Mouse (Mus musculus) embryonic fibroblast, embryonic 13.5 days (primary cell): ENCODE measurements at regions not wholly inside any gene's neighbourhood (a gene's known extent, or its start where the extent isn't known, plus 50 kb on each side); places are given as distances from the start of the nearest gene placed in this dataset.

Experiments
- H3K27ac ChIP-seq: 2 replicates; pipeline ENCODE4 v1.5.1; 2012; ENCODE audit warnings: low read length, control low read depth, inconsistent platforms; ENCODE audit not compliant: insufficient read depth
- H3K4me1 ChIP-seq: 2 replicates; pipeline ENCODE4 v1.6.1; 2011; ENCODE audit warnings: low read length; ENCODE audit not compliant: control insufficient read depth, insufficient read depth
- H3K4me3 ChIP-seq: 2 replicates; pipeline ENCODE4 v1.5.1; 2011; ENCODE audit warnings: mild to moderate bottlenecking, control low read depth, low read length; ENCODE audit not compliant: insufficient read depth
- CTCF ChIP-seq: IDR thresholded peaks from 2 replicates; pipeline ENCODE4 v1.5.1; 2011; ENCODE audit warnings: mild to moderate bottlenecking, control low read depth, low read length, moderate library complexity, borderline replicate concordance; ENCODE audit not compliant: insufficient read depth
- POLR2A ChIP-seq: IDR thresholded peaks from 2 replicates; pipeline ENCODE4 v1.6.1; 2011; ENCODE audit warnings: low read depth, mild to moderate bottlenecking, control low read depth, low read length, moderate library complexity

GRCm38 (mm10) chr9:88063973-88064676 lies 262.9 kb upstream of the Nt5e start:
- TF ChIP-seq POLR2A, result no peak
- no peak for TF ChIP-seq CTCF
- Histone ChIP-seq H3K27ac (no peak overlapping the region), H3K4me1 (peaks cover 5% of the 10 kb centered on the region; the same call in 1 of the 2 replicates), H3K4me3 (no peak overlapping the region)

GRCm38 (mm10) chr9:88065057-88065456 lies 261.9 kb upstream of the Nt5e start:
- peak overlapping the region; percentile 59 for H3K27ac ChIP-seq
- TF ChIP-seq POLR2A (no peak), CTCF (no peak)
- peaks cover 5% of the 10 kb centered on the region; the same call in 1 of the 2 replicates for H3K4me1 ChIP-seq
- H3K4me3 ChIP-seq, result no peak overlapping the region

GRCm38 (mm10) chr9:88065777-88066176 lies 261.2 kb upstream of the Nt5e start:
- H3K4me3 ChIP-seq, result no peak overlapping the region
- TF ChIP-seq POLR2A (no peak), CTCF (no peak)
- H3K27ac ChIP-seq, result peak overlapping the region; percentile 69
- peaks cover 5% of the 10 kb centered on the region; the same call in 1 of the 2 replicates for H3K4me1 ChIP-seq

GRCm38 (mm10) chr9:88068322-88068721 lies 258.7 kb upstream of the Nt5e start:
- Histone ChIP-seq H3K27ac (no peak overlapping the region), H3K4me1 (peaks cover 5% of the 10 kb centered on the region; the same call in 1 of the 2 replicates), H3K4me3 (no peak overlapping the region)
- TF ChIP-seq POLR2A (no peak), CTCF (no peak)

- H3K27ac ChIP-seq, result no peak overlapping the region
- peaks cover 5% of the 10 kb centered on the region; the same call in 1 of the 2 replicates for H3K4me1 ChIP-seq
- H3K4me3 ChIP-seq, result no peak overlapping the region
- TF ChIP-seq CTCF, result no peak
- TF ChIP-seq POLR2A, result no peak
These were observed 258.1 kb upstream of the Nt5e start for GRCm38 (mm10) chr9:88068881-88069304.

- no peak overlapping the region for H3K4me3 ChIP-seq
- peaks cover 5% of the 10 kb centered on the region; the same call in 1 of the 2 replicates for H3K4me1 ChIP-seq
- no peak overlapping the region for H3K27ac ChIP-seq
- TF ChIP-seq CTCF (no peak), POLR2A (no peak)
These were observed 257.2 kb upstream of the Nt5e start for GRCm38 (mm10) chr9:88069834-88070233.

- TF ChIP-seq POLR2A, result no peak
- TF ChIP-seq CTCF, result peak; percentile 50
- H3K4me1 ChIP-seq, result no peaks in the 10 kb centered on the region
- no peak overlapping the region for H3K27ac ChIP-seq
- no peak overlapping the region for H3K4me3 ChIP-seq
These were observed 253.8 kb upstream of the Nt5e start for GRCm38 (mm10) chr9:88073165-88073564.

GRCm38 (mm10) chr9:88073579-88073978 lies 253.4 kb upstream of the Nt5e start:
- Histone ChIP-seq H3K27ac (no peak overlapping the region), H3K4me1 (no peaks in the 10 kb centered on the region), H3K4me3 (no peak overlapping the region)
- TF ChIP-seq CTCF (no peak), POLR2A (no peak)

- TF ChIP-seq POLR2A, result no peak
- no peak for TF ChIP-seq CTCF
- H3K4me3 ChIP-seq, result no peak overlapping the region
- H3K27ac ChIP-seq, result no peak overlapping the region
- no peaks in the 10 kb centered on the region for H3K4me1 ChIP-seq
These were observed 244.0 kb upstream of the Nt5e start for GRCm38 (mm10) chr9:88082931-88083479.

GRCm38 (mm10) chr9:88085181-88085816 lies 241.7 kb upstream of the Nt5e start:
- Histone ChIP-seq H3K4me3 (no peak overlapping the region), H3K4me1 (no peaks in the 10 kb centered on the region), H3K27ac (no peak overlapping the region)
- no peak for TF ChIP-seq POLR2A
- TF ChIP-seq CTCF, result no peak
